Mouse (Mus musculus) ES-Bruce4 (cell line): ENCODE measurements at regions not wholly inside any gene's neighbourhood (a gene's known extent, or its start where the extent isn't known, plus 50 kb on each side); places are given as distances from the start of the nearest gene placed in this dataset.

Source experiments
- CTCF ChIP-seq: IDR thresholded peaks from one replicate; pipeline ENCODE4 v1.8.1; 2011; ENCODE audit warnings: low read depth, low read length
- EP300 ChIP-seq: IDR thresholded peaks from 2 replicates; pipeline ENCODE4 v1.6.1; 2011; ENCODE audit warnings: low read depth, low read length; ENCODE audit not compliant: insufficient read depth
- POLR2A ChIP-seq: IDR thresholded peaks from one replicate; pipeline ENCODE4 v1.8.1; 2011; ENCODE audit warnings: low read length; ENCODE audit not compliant: insufficient read depth

GRCm38 (mm10) chr7:129922291-129922690, 330.6 kb downstream of the Wdr11 start:
- TF ChIP-seq POLR2A (no peak), CTCF (no peak), EP300 (no peak)
